13 mouse cellular contexts compared by ENCODE assay signal in genomic region chr17:86304923-86305630, GRCm38 (mm10).
DNase-seq lines count a peak whose midpoint lies in the region; ATAC-seq and TF ChIP-seq lines count a peak whose summit lies in the region.
"Had no signal": no experiment of that assay in that cellular context is flagged by ENCODE, and none has a peak within 500 bp of the region (broad histone marks: within the 10 kb centered on the region; RNA-seq: fewer than 3 reads in every experiment).

No protein-coding gene starts in this region.

- TF ChIP-seq CTCF in gastrocnemius, adult 2 months (IDR thresholded peaks at IDR 0.05), result no peak
- peak; percentile 11; the same call in 1 of the 2 replicates for TF ChIP-seq CTCF in lung, embryonic 14.5 days (IDR thresholded peaks at IDR 0.05; ENCODE audit: low read depth)
- TF ChIP-seq CTCF in forebrain, postnatal 0 days (IDR thresholded peaks at IDR 0.05; ENCODE audit: low read depth), result peak; percentile 43
- no peak for TF ChIP-seq CTCF in midbrain, postnatal 0 days (IDR thresholded peaks at IDR 0.05)

- ATAC-seq in lung, embryonic 14.5 days (ENCODE audit: insufficient read depth), result no peak
- ATAC-seq in forebrain, postnatal 0 days, result peak; percentile 61
- ATAC-seq in midbrain, postnatal 0 days (ENCODE audit: low FRiP score), result no peak
- ATAC-seq in erythroid progenitor cell, adult 5-6 weeks (replicated peaks; ENCODE audit: low FRiP score, poor library complexity, severe bottlenecking), result no peak
- ATAC-seq: intestine, embryonic 16.5 days had no signal

- H3K36me3 ChIP-seq in lung, embryonic 14.5 days (ENCODE audit: insufficient read depth), result no peaks in the 10 kb centered on the region
- H3K36me3 ChIP-seq in forebrain, postnatal 0 days (ENCODE audit: insufficient read depth), result no peaks in the 10 kb centered on the region
- H3K36me3 ChIP-seq in midbrain, postnatal 0 days (ENCODE audit: insufficient read depth, low read length), result no peaks in the 10 kb centered on the region
- H3K36me3 ChIP-seq: stomach, embryonic 15.5 days had no signal

- no peak overlapping the region for H3K4me3 ChIP-seq in gastrocnemius, adult 2 months
- H3K4me3 ChIP-seq in lung, embryonic 14.5 days (ENCODE audit: low read depth, low read length), result no peak overlapping the region
- no peak overlapping the region for H3K4me3 ChIP-seq in forebrain, postnatal 0 days (ENCODE audit: low read depth, low read length)
- H3K4me3 ChIP-seq in midbrain, postnatal 0 days (ENCODE audit: low read depth, low read length), result no peak overlapping the region
- H3K4me3 ChIP-seq: stomach, embryonic 15.5 days had no signal

- no peak overlapping the region for H3K4me2 ChIP-seq in lung, embryonic 14.5 days
- H3K4me2 ChIP-seq in forebrain, postnatal 0 days (ENCODE audit: low read depth), result no peak overlapping the region
- H3K4me2 ChIP-seq in midbrain, postnatal 0 days (ENCODE audit: low read depth, low read length, poor library complexity, severe bottlenecking), result no peak overlapping the region
- H3K4me2 ChIP-seq: stomach, embryonic 15.5 days had no signal

- intact Hi-C loops in gastrocnemius, adult 2 months (cut with DNase I), result no loop called here

- H3K9me3 ChIP-seq in lung, embryonic 14.5 days (ENCODE audit: low read depth, low read length), result no peaks in the 10 kb centered on the region
- no peaks in the 10 kb centered on the region for H3K9me3 ChIP-seq in forebrain, postnatal 0 days (ENCODE audit: low read length)
- no peaks in the 10 kb centered on the region for H3K9me3 ChIP-seq in midbrain, postnatal 0 days (ENCODE audit: low read length)
- H3K9me3 ChIP-seq: stomach, embryonic 15.5 days had no signal

- no peak for DNase-seq in gastrocnemius, adult 2 months
- no peak for DNase-seq in gastrocnemius, adult 18-20 months (ENCODE audit: low spot score)
- DNase-seq in lung, embryonic 14.5 days, result no peak
- DNase-seq in lung, postnatal 36 days, result no peak
- DNase-seq in forebrain, postnatal 0 days, result peak; percentile 69
- peak; percentile 39 for DNase-seq in midbrain, postnatal 0 days (ENCODE audit: low spot score)
- DNase-seq in adrenal gland, adult 8-10 months, result no peak
- DNase-seq: gastrocnemius, postnatal 36 days; kidney, postnatal 36 days; lung, postnatal 4 days had no signal

- no peak overlapping the region for H3K9ac ChIP-seq in lung, embryonic 14.5 days
- no peak overlapping the region for H3K9ac ChIP-seq in forebrain, postnatal 0 days
- H3K9ac ChIP-seq in midbrain, postnatal 0 days (replicated peaks; ENCODE audit: low read length, poor library complexity, severe bottlenecking), result no peak overlapping the region
- H3K9ac ChIP-seq: stomach, embryonic 15.5 days had no signal

- H3K27me3 ChIP-seq in lung, embryonic 14.5 days (ENCODE audit: insufficient read depth, low read length), result no peaks in the 10 kb centered on the region
- no peaks in the 10 kb centered on the region for H3K27me3 ChIP-seq in forebrain, postnatal 0 days (ENCODE audit: insufficient read depth, low read length)
- H3K27me3 ChIP-seq in midbrain, postnatal 0 days (ENCODE audit: insufficient read depth, low read length), result no peaks in the 10 kb centered on the region
- H3K27me3 ChIP-seq: stomach, embryonic 15.5 days had no signal

- H3K4me1 ChIP-seq in lung, embryonic 14.5 days (ENCODE audit: insufficient read depth), result peaks cover 41% of the 10 kb centered on the region
- peaks cover 20% of the 10 kb centered on the region for H3K4me1 ChIP-seq in forebrain, postnatal 0 days (ENCODE audit: insufficient read depth)
- no peaks in the 10 kb centered on the region; the same call in 1 of the 2 replicates for H3K4me1 ChIP-seq in midbrain, postnatal 0 days (ENCODE audit: insufficient read depth, low read length)

- WGBS in lung, embryonic 14.5 days, result 50% methylated on average over 17 of the region's 17 CpGs
- WGBS in forebrain, postnatal 0 days, result 51% methylated on average over 17 of the region's 17 CpGs
- WGBS in midbrain, postnatal 0 days, result 64% methylated on average over 17 of the region's 17 CpGs

- H3K27ac ChIP-seq in gastrocnemius, adult 2 months, result peak overlapping the region; percentile 0; the same call in 1 of the 2 replicates
- no peak overlapping the region for H3K27ac ChIP-seq in lung, embryonic 14.5 days (ENCODE audit: low read depth)
- H3K27ac ChIP-seq in forebrain, postnatal 0 days (ENCODE audit: low read depth, low read length), result peak overlapping the region; percentile 52; the same call in 1 of the 2 replicates
- H3K27ac ChIP-seq in midbrain, postnatal 0 days (ENCODE audit: low read depth, low read length), result no peak overlapping the region
- H3K27ac ChIP-seq: stomach, embryonic 15.5 days had no signal

Comparison
In these comparisons a context has a peak if more than half of its experiments do, and no peak if none do; other contexts are left out.
1. DNase-seq: peak in forebrain, postnatal 0 days (single experiment) and midbrain, postnatal 0 days (single experiment); none in gastrocnemius, adult 2 months (single experiment), gastrocnemius, adult 18-20 months (single experiment), lung, embryonic 14.5 days (single experiment), lung, postnatal 36 days (single experiment) and adrenal gland, adult 8-10 months (single experiment).
2. H3K27ac ChIP-seq: peak in gastrocnemius, adult 2 months (single experiment) and forebrain, postnatal 0 days (single experiment); none in lung, embryonic 14.5 days (single experiment) and midbrain, postnatal 0 days (single experiment).
3. CTCF ChIP-seq: peak in lung, embryonic 14.5 days (single experiment) and forebrain, postnatal 0 days (single experiment); none in gastrocnemius, adult 2 months (single experiment) and midbrain, postnatal 0 days (single experiment).